Mouse (Mus musculus) limb, embryonic 13.5 days (tissue): ENCODE measurements around the gene Tspan1. TPM values are rescaled to one million over a fixed set of nuclear protein-coding genes. Genes with fewer than 3 reads are reported as not detected.

ENCODE experiments used
- ATAC-seq: fragments of 200-750 bp; cut with Nextera tagmentation; 2 replicates; pipeline ENCODE4 v1.8.0; 2017; ENCODE audit warnings: low read depth, moderate number of reproducible peaks, moderate TSS enrichment; ENCODE audit not compliant: low FRiP score
- H3K27ac ChIP-seq: fragments of 300-500 bp; sonication (generic); 2 replicates; pipeline ENCODE4 v1.5.1; 2015; ENCODE audit warnings: inconsistent platforms, mild to moderate bottlenecking, moderate library complexity
- H3K27me3 ChIP-seq: fragments of 300-500 bp; sonication (generic); 2 replicates; pipeline ENCODE4 v1.6.1; 2015; ENCODE audit warnings: mild to moderate bottlenecking, inconsistent platforms
- H3K36me3 ChIP-seq: fragments of 300-500 bp; sonication (generic); 2 replicates; pipeline ENCODE4 v1.6.1; 2015; ENCODE audit warnings: inconsistent platforms, mild to moderate bottlenecking, moderate library complexity
- H3K4me1 ChIP-seq: fragments of 300-500 bp; sonication (generic); 2 replicates; pipeline ENCODE4 v1.6.1; 2015; ENCODE audit warnings: inconsistent platforms
- H3K4me2 ChIP-seq: fragments of 300-500 bp; sonication (generic); replicated peaks from 2 replicates; pipeline ENCODE4 v1.6.1; 2015; ENCODE audit warnings: inconsistent platforms, mild to moderate bottlenecking, moderate library complexity
- H3K4me3 ChIP-seq: fragments of 300-500 bp; sonication (generic); 2 replicates; pipeline ENCODE4 v1.5.1; 2015; ENCODE audit warnings: moderate library complexity, mild to moderate bottlenecking, inconsistent platforms
- H3K9ac ChIP-seq: fragments of 300-500 bp; sonication (generic); 2 replicates; pipeline ENCODE4 v1.6.1; 2015; ENCODE audit warnings: mild to moderate bottlenecking, inconsistent platforms
- H3K9me3 ChIP-seq: fragments of 300-500 bp; sonication (generic); 2 replicates; pipeline ENCODE4 v1.6.1; 2016; ENCODE audit warnings: inconsistent platforms
- WGBS: fragments of 180-500 bp; shearing (Covaris S2); methylation state at CpG from one replicate; pipeline ENCODE4 v1.1.7; 2015; 5-methylcytosine and 5-hydroxymethylcytosine counted together
- polyA plus RNA-seq: library from polyadenylated mRNA; unstranded; fragments of >200 nt; fragmentation: Nextera tagmentation; extraction: Ambion mirVana; gene quantifications from 2 replicates; pipeline ENCODE4 v1.2.1, GENCODE M21; 2015

Tspan1 gene
- 0.10 TPM in 1 of 2 replicates, not detected in the other for polyA plus RNA-seq

GRCm38 (mm10) chr4:116167404-116167803, at the start of gene Tspan1:
Gene Tspan1 (minus strand): TSS chr4:116167601.
- 28% methylated on average over 7 of the region's 7 CpGs for WGBS
- H3K27ac ChIP-seq: no peak within 1 kb of the TSS
- no peaks in the 10 kb centered on the region for H3K9me3 ChIP-seq
- H3K27me3 ChIP-seq: no peaks in the 10 kb centered on the region
- H3K4me1 ChIP-seq: peaks cover 15% of the 10 kb centered on the region
- H3K4me3 ChIP-seq: no peak within 1 kb of the TSS
- ATAC-seq: no peak
- H3K4me2 ChIP-seq: no peak within 1 kb of the TSS
- H3K36me3 ChIP-seq: no peaks in the 10 kb centered on the region
- H3K9ac ChIP-seq: no peak within 1 kb of the TSS

GRCm38 (mm10) chr4:116217046-116217445, 49.6 kb upstream of the Tspan1 start:
- H3K9ac ChIP-seq: no peak overlapping the region
- 41% methylated on average over 2 of the region's 2 CpGs for WGBS
- H3K4me2 ChIP-seq: no peak overlapping the region
- no peak overlapping the region for H3K4me3 ChIP-seq
- peaks cover 7% of the 10 kb centered on the region for H3K4me1 ChIP-seq
- no peak overlapping the region for H3K27ac ChIP-seq
- no peak for ATAC-seq
- no peaks in the 10 kb centered on the region for H3K27me3 ChIP-seq
- H3K36me3 ChIP-seq: no peaks in the 10 kb centered on the region
- no peaks in the 10 kb centered on the region for H3K9me3 ChIP-seq

DNA sequence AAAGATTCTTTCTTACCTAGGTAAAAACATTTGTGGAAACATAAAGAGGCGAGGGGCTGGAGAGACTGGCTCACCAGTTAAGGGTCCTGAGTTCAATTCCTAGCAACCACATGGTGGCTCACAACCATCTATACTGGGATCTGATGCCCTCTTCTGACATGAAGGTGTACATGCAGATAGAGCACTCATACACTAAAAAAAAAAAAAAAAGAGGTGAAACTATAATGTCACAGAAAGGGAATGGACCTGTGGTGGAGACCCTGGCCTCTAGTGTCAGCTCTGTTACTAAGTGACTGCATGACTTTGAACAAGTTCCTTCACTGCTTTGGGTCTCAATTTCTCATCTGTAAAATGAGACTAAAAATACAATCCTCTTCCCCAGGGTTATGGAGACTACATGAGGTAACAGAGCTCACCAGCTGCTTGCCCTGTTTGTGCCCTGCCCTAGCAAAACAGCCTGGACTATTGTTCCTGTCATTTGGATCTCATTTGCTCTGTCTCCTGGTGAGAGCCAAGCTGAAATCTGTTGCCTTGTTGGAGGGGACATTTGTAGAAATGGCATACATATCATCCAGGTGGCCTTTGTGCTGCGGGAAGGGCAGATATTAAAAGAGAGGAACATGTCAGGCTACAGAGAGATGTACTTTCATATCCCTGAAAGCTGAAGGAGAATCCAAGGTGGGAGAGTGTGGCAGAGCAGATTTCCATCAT, 48.6 kb upstream of the Tspan1 start:
- Histone ChIP-seq H3K4me1 (peaks cover 7% of the 10 kb centered on the region), H3K27me3 (no peaks in the 10 kb centered on the region), H3K36me3 (no peaks in the 10 kb centered on the region), H3K9me3 (no peaks in the 10 kb centered on the region), H3K9ac (no peak overlapping the region), H3K4me3 (no peak overlapping the region), H3K27ac (no peak overlapping the region), H3K4me2 (no peak overlapping the region)
- no peak for ATAC-seq
- 89% methylated on average over 2 of the region's 2 CpGs for WGBS

DNA sequence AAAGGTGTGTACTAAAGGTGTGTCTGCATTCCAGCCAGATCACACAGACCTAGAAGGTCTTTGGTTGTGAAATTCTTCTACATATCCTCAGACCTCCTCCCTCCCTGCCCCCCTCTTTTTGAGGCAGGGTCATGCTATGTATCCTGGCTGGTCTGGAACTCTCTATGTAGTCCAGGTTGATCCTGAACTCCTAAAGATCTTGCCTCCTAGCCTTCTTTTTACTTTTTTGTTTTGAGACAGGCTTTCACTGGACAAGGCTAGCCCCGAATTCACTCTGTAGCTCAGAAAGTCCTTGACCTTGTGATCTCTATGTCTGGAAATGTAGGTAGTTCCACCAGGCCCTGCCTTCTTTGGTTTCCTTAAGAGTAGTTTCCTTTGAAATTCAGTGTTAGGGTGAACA, 41.5 kb upstream of the Tspan1 start:
- WGBS: 66% methylated on average over 1 of the region's 1 CpGs
- no peaks in the 10 kb centered on the region for H3K27me3 ChIP-seq
- ATAC-seq: no peak

GRCm38 (mm10) chr4:116206531-116206930, 39.1 kb upstream of the Tspan1 start:
- ATAC-seq: no peak
- Histone ChIP-seq H3K27me3 (no peaks in the 10 kb centered on the region), H3K4me1 (0 out of 2 replicates have a peak, but pooled peaks cover 2% of the 10 kb centered on the region)

More for the DNA sequence above, 41.5 kb upstream of the Tspan1 start:
- Histone ChIP-seq H3K9me3 (no peaks in the 10 kb centered on the region), H3K4me1 (0 out of 2 replicates have a peak, but pooled peaks cover 2% of the 10 kb centered on the region), H3K4me2 (no peak overlapping the region), H3K4me3 (no peak overlapping the region), H3K9ac (no peak overlapping the region), H3K27ac (no peak overlapping the region), H3K36me3 (no peaks in the 10 kb centered on the region)

DNA sequence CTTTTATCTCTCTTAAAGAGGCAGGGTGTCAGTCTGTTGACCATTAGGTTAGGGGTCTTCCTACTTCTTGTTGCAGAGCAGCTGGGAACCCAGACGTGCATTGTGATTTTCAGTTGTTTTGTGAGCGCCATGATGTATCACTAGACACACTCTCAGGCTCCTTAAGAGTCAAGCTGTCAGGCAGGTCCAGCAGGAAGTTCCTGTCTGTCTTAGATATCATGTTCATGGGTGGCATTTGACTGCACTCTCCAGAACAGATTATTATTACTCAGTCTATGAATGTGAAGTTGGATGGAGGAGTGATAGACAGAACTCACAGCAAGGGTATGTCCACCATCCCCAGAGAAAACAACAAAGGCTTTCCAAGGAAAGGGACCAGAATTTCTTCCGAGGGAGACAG, 37.0 kb upstream of the Tspan1 start:
- WGBS: 70% methylated on average over 3 of the region's 3 CpGs
- Histone ChIP-seq H3K4me1 (0 out of 2 replicates have a peak, but pooled peaks cover 2% of the 10 kb centered on the region), H3K27me3 (no peaks in the 10 kb centered on the region), H3K4me3 (no peak overlapping the region), H3K9ac (no peak overlapping the region), H3K9me3 (no peaks in the 10 kb centered on the region), H3K36me3 (no peaks in the 10 kb centered on the region), H3K27ac (no peak overlapping the region), H3K4me2 (no peak overlapping the region)
- ATAC-seq: no peak

More at GRCm38 (mm10) chr4:116206531-116206930, 39.1 kb upstream of the Tspan1 start:
- no peak overlapping the region for H3K9ac ChIP-seq
- H3K4me3 ChIP-seq: no peak overlapping the region
- 74% methylated on average over 4 of the region's 4 CpGs for WGBS
- H3K36me3 ChIP-seq: no peaks in the 10 kb centered on the region
- H3K4me2 ChIP-seq: no peak overlapping the region
- H3K27ac ChIP-seq: no peak overlapping the region
- no peaks in the 10 kb centered on the region for H3K9me3 ChIP-seq

GRCm38 (mm10) chr4:116198422-116198821, 31.0 kb upstream of the Tspan1 start:
- no peaks in the 10 kb centered on the region for H3K4me1 ChIP-seq
- no peaks in the 10 kb centered on the region for H3K9me3 ChIP-seq
- H3K9ac ChIP-seq: no peak overlapping the region
- no peak overlapping the region for H3K27ac ChIP-seq
- no peaks in the 10 kb centered on the region for H3K27me3 ChIP-seq
- WGBS: 83% methylated on average over 2 of the region's 2 CpGs
- no peak overlapping the region for H3K4me3 ChIP-seq
- ATAC-seq: no peak
- no peaks in the 10 kb centered on the region for H3K36me3 ChIP-seq
- H3K4me2 ChIP-seq: no peak overlapping the region

- no peak overlapping the region for H3K4me2 ChIP-seq
- 65% methylated on average over 9 of the region's 9 CpGs for WGBS
Measured at GRCm38 (mm10) chr4:116193583-116194383, 26.4 kb upstream of the Tspan1 start.

GRCm38 (mm10) chr4:116192286-116192835, 25.0 kb upstream of the Tspan1 start:
- no peaks in the 10 kb centered on the region for H3K27me3 ChIP-seq
- H3K4me3 ChIP-seq: no peak overlapping the region
- no peak overlapping the region for H3K9ac ChIP-seq
- WGBS: 27% methylated on average over 4 of the region's 4 CpGs
- H3K27ac ChIP-seq: no peak overlapping the region
- ATAC-seq: no peak
- no peaks in the 10 kb centered on the region for H3K9me3 ChIP-seq
- H3K4me1 ChIP-seq: no peaks in the 10 kb centered on the region
- H3K4me2 ChIP-seq: no peak overlapping the region
- no peaks in the 10 kb centered on the region for H3K36me3 ChIP-seq

More at GRCm38 (mm10) chr4:116193583-116194383, 26.4 kb upstream of the Tspan1 start:
- H3K4me3 ChIP-seq: no peak overlapping the region
- H3K27ac ChIP-seq: no peak overlapping the region
- H3K9me3 ChIP-seq: no peaks in the 10 kb centered on the region
- ATAC-seq: no peak
- H3K9ac ChIP-seq: no peak overlapping the region
- H3K27me3 ChIP-seq: no peaks in the 10 kb centered on the region
- no peaks in the 10 kb centered on the region for H3K36me3 ChIP-seq
- no peaks in the 10 kb centered on the region for H3K4me1 ChIP-seq

GRCm38 (mm10) chr4:116185083-116185482, 17.7 kb upstream of the Tspan1 start:
- Histone ChIP-seq H3K4me3 (no peak overlapping the region), H3K9ac (no peak overlapping the region), H3K4me2 (no peak overlapping the region), H3K4me1 (peaks cover 6% of the 10 kb centered on the region), H3K36me3 (no peaks in the 10 kb centered on the region), H3K9me3 (no peaks in the 10 kb centered on the region), H3K27ac (no peak overlapping the region), H3K27me3 (no peaks in the 10 kb centered on the region)
- WGBS: 83% methylated on average over 4 of the region's 4 CpGs
- no peak for ATAC-seq

- H3K36me3 ChIP-seq: no peaks in the 10 kb centered on the region
- H3K27me3 ChIP-seq: no peaks in the 10 kb centered on the region
- H3K4me1 ChIP-seq: peaks cover 6% of the 10 kb centered on the region
- H3K27ac ChIP-seq: no peak overlapping the region
- H3K9ac ChIP-seq: peak overlapping the region; percentile 19; the same call in 1 of the 2 replicates
- WGBS: 10% methylated on average over 12 of the region's 12 CpGs
- no peaks in the 10 kb centered on the region for H3K9me3 ChIP-seq
- peak overlapping the region; percentile 53 for H3K4me2 ChIP-seq
- 0 out of 2 replicates have a peak overlapping the region, but pooled peaks have one; percentile 10 for H3K4me3 ChIP-seq
- ATAC-seq: no peak
Measured at GRCm38 (mm10) chr4:116182745-116183144, 15.3 kb upstream of the Tspan1 start.

DNA sequence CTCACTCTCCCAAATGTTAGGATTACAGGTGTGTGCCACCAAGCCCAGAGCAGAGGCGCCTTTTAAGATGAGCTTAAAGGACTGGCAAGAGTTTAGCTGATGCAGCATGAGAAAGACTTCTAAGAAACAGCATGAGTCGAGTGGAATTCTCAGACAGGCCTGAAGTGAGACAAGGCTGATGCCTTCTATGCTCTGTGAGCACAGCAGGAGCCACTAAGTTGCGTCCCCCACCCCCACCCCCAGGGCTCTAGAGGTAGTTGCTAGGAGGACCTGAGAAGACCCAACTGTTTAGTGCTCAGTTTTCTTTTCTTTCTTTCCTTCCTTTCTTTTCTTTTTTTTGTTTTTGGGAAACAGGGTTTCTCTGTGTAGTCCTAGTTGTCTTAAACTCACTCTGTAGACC, 14.7 kb upstream of the Tspan1 start:
- Histone ChIP-seq H3K27me3 (no peaks in the 10 kb centered on the region), H3K36me3 (no peaks in the 10 kb centered on the region), H3K27ac (no peak overlapping the region), H3K9me3 (no peaks in the 10 kb centered on the region), H3K4me2 (no peak overlapping the region), H3K4me1 (peaks cover 12% of the 10 kb centered on the region), H3K9ac (no peak overlapping the region), H3K4me3 (no peak overlapping the region)
- no peak for ATAC-seq
- WGBS: 53% methylated on average over 3 of the region's 3 CpGs
